Mouse (Mus musculus) MEL (cell line): ENCODE measurements around the gene Med13l. TPM values are rescaled to one million over a fixed set of nuclear protein-coding genes. Genes with fewer than 3 reads are reported as not detected.

Experiments used
- DNase-seq: peaks from one replicate; pipeline ENCODE4 v3.0.0; 2011; ENCODE audit warnings: low read depth, low spot score
- H3K27ac ChIP-seq: 2 replicates; pipeline ENCODE4 v1.5.1; 2012; ENCODE audit warnings: low read depth, mild to moderate bottlenecking, control low read depth, low read length, moderate library complexity; ENCODE audit not compliant: control insufficient read depth
- H3K27me3 ChIP-seq, 2 experiments: fragments of 150-350 bp in 1 of 2; sonication (generic) in 1 of 2; 2 replicates each; pipeline ENCODE4 v1.6.1; 2012; ENCODE audit warnings: low read length in 2 of 2, mild to moderate bottlenecking in 2 of 2, improper control_type of control experiment in 1 of 2, moderate library complexity in 1 of 2; ENCODE audit not compliant: insufficient read depth in 2 of 2, control insufficient read depth in 1 of 2
- H3K36me3 ChIP-seq, 2 experiments: 2 replicates each; pipeline ENCODE4 v1.6.1; 2012 to 2014; ENCODE audit warnings: low read length in 2 of 2, improper control_type of control experiment in 1 of 2, inconsistent platforms in 1 of 2, mild to moderate bottlenecking in 1 of 2; ENCODE audit not compliant: insufficient read depth in 2 of 2, control insufficient read depth in 1 of 2
- H3K4me1 ChIP-seq, 2 experiments: fragments of 150-350 bp in 1 of 2; sonication (generic) in 1 of 2; 2 replicates each; pipeline ENCODE4 v1.6.1; 2012; ENCODE audit warnings: low read length in 2 of 2, improper control_type of control experiment in 1 of 2, mild to moderate bottlenecking in 1 of 2; ENCODE audit not compliant: insufficient read depth in 2 of 2, control insufficient read depth in 1 of 2
- H3K4me3 ChIP-seq, 2 experiments: fragments of 150-350 bp in 1 of 2; sonication (generic) in 1 of 2; 2 replicates each; pipeline ENCODE4 v1.5.1; 2012; ENCODE audit warnings: low read depth in 2 of 2, low read length in 2 of 2, mild to moderate bottlenecking in 2 of 2, moderate library complexity in 2 of 2, control low read depth in 1 of 2, improper control_type of control experiment in 1 of 2; ENCODE audit not compliant: control insufficient read depth in 1 of 2, insufficient read depth in 1 of 2
- H3K79me2 ChIP-seq: 2 replicates; pipeline ENCODE4 v1.6.1; 2012; ENCODE audit warnings: mild to moderate bottlenecking, low read length, moderate library complexity; ENCODE audit not compliant: control insufficient read depth, poor library complexity, insufficient read depth
- H3K9ac ChIP-seq: 2 replicates; pipeline ENCODE4 v1.6.1; 2012; ENCODE audit warnings: low read depth, mild to moderate bottlenecking, control low read depth, low read length, moderate library complexity; ENCODE audit not compliant: control insufficient read depth, poor library complexity, severe bottlenecking
- H3K9me3 ChIP-seq: fragments of 150-350 bp; sonication (generic); replicated peaks from 2 replicates; pipeline ENCODE4 v1.6.1; 2012; ENCODE audit warnings: mild to moderate bottlenecking, low read length, improper control_type of control experiment, moderate library complexity; ENCODE audit not compliant: insufficient read depth
- CHD1 ChIP-seq: IDR thresholded peaks from 2 replicates; pipeline ENCODE4 v1.6.1; 2012; ENCODE audit warnings: low read depth, mild to moderate bottlenecking, inconsistent platforms, low read length, improper control_type of control experiment
- CTCF ChIP-seq, 3 experiments: IDR thresholded peaks in 2 of 3; conservative IDR thresholded peaks in 1 of 3; 2 replicates each; pipeline ENCODE4 v1.5.1; 2011 to 2012; ENCODE audit warnings: low read length in 3 of 3, low read depth in 2 of 3, mild to moderate bottlenecking in 2 of 3, improper control_type of control experiment in 1 of 3, inconsistent platforms in 1 of 3, mixed read lengths in 1 of 3, moderate library complexity in 1 of 3; ENCODE audit not compliant: control insufficient read depth in 1 of 3, insufficient read depth in 1 of 3, poor library complexity in 1 of 3, severe bottlenecking in 1 of 3
- E2F4 ChIP-seq: IDR thresholded peaks from 2 replicates; pipeline ENCODE4 v1.6.1; 2011; ENCODE audit warnings: low read depth, low read length, improper control_type of control experiment, borderline replicate concordance
- ELF1 ChIP-seq: IDR thresholded peaks from 2 replicates; pipeline ENCODE4 v1.6.1; 2014; ENCODE audit warnings: low read depth, mild to moderate bottlenecking, inconsistent platforms, low read length, improper control_type of control experiment, moderate library complexity
- GATA1 ChIP-seq: IDR thresholded peaks from 2 replicates; pipeline ENCODE4 v1.6.1; 2011; ENCODE audit warnings: low read depth, low read length, improper control_type of control experiment
- HCFC1 ChIP-seq: IDR thresholded peaks from 2 replicates; pipeline ENCODE4 v1.6.1; 2012; ENCODE audit warnings: low read depth, mild to moderate bottlenecking, inconsistent platforms, low read length, improper control_type of control experiment, moderate library complexity
- JUND ChIP-seq: IDR thresholded peaks from 2 replicates; pipeline ENCODE4 v1.6.1; 2011; ENCODE audit warnings: low read depth, mild to moderate bottlenecking, improper control_type of control experiment, low read length
- KAT2A ChIP-seq: conservative IDR thresholded peaks from 2 replicates; pipeline ENCODE4 v1.6.1; 2012; ENCODE audit warnings: low read depth, low read length, improper control_type of control experiment, inconsistent platforms
- MAFK ChIP-seq: IDR thresholded peaks from 2 replicates; pipeline ENCODE4 v1.6.1; 2011; ENCODE audit warnings: low read depth, mild to moderate bottlenecking, low read length, improper control_type of control experiment, borderline replicate concordance
- MXI1 ChIP-seq: IDR thresholded peaks from 2 replicates; pipeline ENCODE4 v1.6.1; 2011; ENCODE audit warnings: mild to moderate bottlenecking, low read depth, low read length, improper control_type of control experiment
- MYB ChIP-seq: IDR thresholded peaks from 2 replicates; pipeline ENCODE4 v1.6.1; 2011; ENCODE audit warnings: mild to moderate bottlenecking, low read depth, low read length, improper control_type of control experiment
- MYC ChIP-seq: IDR thresholded peaks from 2 replicates; pipeline ENCODE4 v1.6.1; 2011; ENCODE audit warnings: low read depth, mild to moderate bottlenecking, low read length, improper control_type of control experiment, moderate library complexity
- POLR2A ChIP-seq, 2 experiments: IDR thresholded peaks; 2 replicates each; pipeline ENCODE4 v1.6.1; 2011 to 2012; ENCODE audit warnings: low read length in 2 of 2, mild to moderate bottlenecking in 2 of 2, control low read depth in 1 of 2, improper control_type of control experiment in 1 of 2, low read depth in 1 of 2, moderate library complexity in 1 of 2; ENCODE audit not compliant: control insufficient read depth in 1 of 2, insufficient read depth in 1 of 2, poor library complexity in 1 of 2
- POLR2AphosphoS2 ChIP-seq: IDR thresholded peaks from 2 replicates; pipeline ENCODE4 v1.6.1; 2011; ENCODE audit warnings: low read length, improper control_type of control experiment
- POLR2AphosphoS5 ChIP-seq: IDR thresholded peaks from 2 replicates; pipeline ENCODE4 v1.6.1; 2012; ENCODE audit warnings: low read depth, borderline replicate concordance, mild to moderate bottlenecking, inconsistent platforms, low read length, moderate library complexity, mixed read lengths
- RAD21 ChIP-seq: IDR thresholded peaks from 2 replicates; pipeline ENCODE4 v1.6.1; 2011; ENCODE audit warnings: mild to moderate bottlenecking, low read depth, low read length, improper control_type of control experiment
- RCOR1 ChIP-seq: IDR thresholded peaks from 2 replicates; pipeline ENCODE4 v1.6.1; 2012; ENCODE audit warnings: low read depth, mild to moderate bottlenecking, inconsistent platforms, low read length, improper control_type of control experiment
- SMC3 ChIP-seq: IDR thresholded peaks from 2 replicates; pipeline ENCODE4 v1.6.1; 2011; ENCODE audit warnings: low read depth, low read length, improper control_type of control experiment
- TBP ChIP-seq: IDR thresholded peaks from 2 replicates; pipeline ENCODE4 v1.8.0; 2011; ENCODE audit warnings: low read depth, low read length, improper control_type of control experiment
- USF1 ChIP-seq: IDR thresholded peaks from 2 replicates; pipeline ENCODE4 v1.6.1; 2014; ENCODE audit warnings: low read depth, mild to moderate bottlenecking, inconsistent platforms, low read length, improper control_type of control experiment, moderate library complexity
- ZKSCAN1 ChIP-seq: IDR thresholded peaks from 2 replicates; pipeline ENCODE4 v1.6.1; 2012; ENCODE audit warnings: low read depth, mild to moderate bottlenecking, inconsistent platforms, low read length, improper control_type of control experiment, moderate library complexity
- polyA plus RNA-seq, 2 experiments: library from polyadenylated mRNA; stranded (reverse) in 1 of 2; unstranded in 1 of 2; fragments of >175 nt in 1 of 2; fragments of >200 nt in 1 of 2; gene quantifications; 2 replicates each; pipeline versions ENCODE4 v1.2.1 to v1.2.4; 2012; ENCODE audit warnings: low replicate concordance in 2 of 2, low read depth in 1 of 2; ENCODE audit not compliant: insufficient read length in 2 of 2, insufficient read depth in 1 of 2, missing spikeins in 1 of 2
- total RNA-seq: library from RNA; depleted of rRNA; stranded (reverse); fragments of 300-350 nt; gene quantifications from 2 replicates; pipeline ENCODE4 v1.2.3, GENCODE M21; 2012

Med13l gene
- total and polyA plus RNA-seq, 3 experiments, result 13.4 to 16.1 TPM; not detected in 1

GRCm38 (mm10) chr5:118620330-118620910 lies 59.9 kb downstream of the Med13l start:
- Histone ChIP-seq H3K27me3 (no peaks in the 10 kb centered on the region), H3K4me1 (no peaks in the 10 kb centered on the region), H3K27ac (no peak overlapping the region), H3K9ac (no peak overlapping the region), H3K36me3 (no peaks in the 10 kb centered on the region), H3K79me2 (peaks cover 22% of the 10 kb centered on the region), H3K4me3 (no peak overlapping the region), H3K9me3 (no peaks in the 10 kb centered on the region)
- TF ChIP-seq MAFK (no peak), POLR2AphosphoS2 (no peak), POLR2AphosphoS5 (no peak), RAD21 (no peak), KAT2A (no peak), GATA1 (no peak), TBP (no peak), SMC3 (no peak), JUND (no peak), CTCF (IDR thresholded peaks at IDR 0.05 in 2 of 3, conservative IDR thresholded peaks at IDR 0.05 in 1 of 3; ENCODE audit: control insufficient read depth in 1 of 3, insufficient read depth in 1 of 3, low read depth in 2 of 3, low read length in 3 of 3, poor library complexity in 1 of 3, severe bottlenecking in 1 of 3) (no peak), MYB (no peak), E2F4 (no peak)
- no peak for DNase-seq

DNA sequence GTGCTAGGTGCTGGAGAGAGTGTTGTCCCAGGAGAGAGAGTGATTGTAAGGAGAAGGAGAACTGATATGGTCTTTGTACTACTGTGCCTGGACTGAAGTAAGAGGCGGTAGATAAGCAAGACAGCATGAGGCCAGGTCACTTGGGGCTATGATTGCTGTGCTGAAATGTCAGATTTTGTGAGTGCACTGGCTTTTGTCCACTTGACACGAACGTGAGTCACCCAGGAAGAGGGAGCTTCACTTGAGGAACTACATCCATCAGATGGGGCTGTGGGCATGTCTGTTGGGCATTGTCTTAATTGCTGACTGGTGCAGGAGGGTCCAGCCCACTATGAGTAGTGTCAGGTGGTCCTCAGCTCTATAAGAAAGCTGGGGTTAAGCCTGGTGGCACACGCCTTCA lies 61.4 kb downstream of the Med13l start:
- H3K79me2 ChIP-seq, result peaks cover 16% of the 10 kb centered on the region
- H3K4me3 ChIP-seq, result no peak overlapping the region
- no peaks in the 10 kb centered on the region for H3K4me1 ChIP-seq
- TF ChIP-seq KAT2A, result no peak
- no peak for TF ChIP-seq POLR2AphosphoS2
- no peak for TF ChIP-seq RAD21
- no peak for TF ChIP-seq RCOR1
- no peak for TF ChIP-seq MXI1
- TF ChIP-seq HCFC1, result no peak
- no peak for TF ChIP-seq POLR2A (IDR thresholded peaks at IDR 0.05; ENCODE audit: control insufficient read depth in 1 of 2, insufficient read depth in 1 of 2, low read depth in 1 of 2, low read length in 2 of 2, poor library complexity in 1 of 2)
- no peak for TF ChIP-seq MYC
- no peak for TF ChIP-seq CHD1
- TF ChIP-seq ELF1, result no peak
- TF ChIP-seq ZKSCAN1, result no peak
- no peak for TF ChIP-seq USF1
- no peaks in the 10 kb centered on the region for H3K36me3 ChIP-seq
- H3K27me3 ChIP-seq, result no peaks in the 10 kb centered on the region
- no peak overlapping the region for H3K27ac ChIP-seq
- no peak for DNase-seq
- no peak overlapping the region for H3K9ac ChIP-seq
- no peaks in the 10 kb centered on the region for H3K9me3 ChIP-seq
